Mouse (Mus musculus) layer of hippocampus, postnatal 25 days (tissue): Measurements from ENCODE around the gene Mlycd. TPM values are rescaled to one million over a fixed set of nuclear protein-coding genes. Genes with fewer than 3 reads are reported as not detected.

Experiments used
- DNase-seq, 2 experiments: peaks; one replicate each; pipeline ENCODE4 v3.0.0; 2022; ENCODE audit warnings: mixed read lengths in 2 of 2, low spot score in 1 of 2; ENCODE audit errors: extremely low spot score in 1 of 2
- total RNA-seq, 2 experiments: library from RNA; stranded (reverse); gene quantifications; 2 replicates each; pipeline ENCODE4 v1.2.3; 2021

Gene Mlycd
- total RNA-seq, 2 experiments from 2014 or later, result 28.7 to 30.0 TPM

- no peak for DNase-seq
Observed at GRCm38 (mm10) chr8:119400904-119401303, 6.2 kb downstream of the Mlycd start.

GRCm38 (mm10) chr8:119403912-119404311 lies 9.2 kb downstream of the Mlycd start:
- DNase-seq, result no peak

GRCm38 (mm10) chr8:119404648-119405047 lies 10.0 kb downstream of the Mlycd start:
- no peak for DNase-seq

- no peak for DNase-seq
Observed at GRCm38 (mm10) chr8:119408311-119408710, 13.6 kb downstream of the Mlycd start.

- DNase-seq, result no peak
Observed at GRCm38 (mm10) chr8:119412037-119412734, 17.5 kb downstream of the Mlycd start.

GRCm38 (mm10) chr8:119412735-119413498 lies 18.2 kb downstream of the Mlycd start:
- DNase-seq, result peak; percentile 65 to 87

GRCm38 (mm10) chr8:119413605-119414004 lies 18.9 kb downstream of the Mlycd start:
- no peak for DNase-seq

GRCm38 (mm10) chr8:119420318-119420717 lies 25.6 kb downstream of the Mlycd start:
- DNase-seq, result no peak

GRCm38 (mm10) chr8:119421603-119422122 lies 27.0 kb downstream of the Mlycd start:
- DNase-seq, result no peak

- DNase-seq, result no peak
Observed at GRCm38 (mm10) chr8:119422123-119422711, 27.5 kb downstream of the Mlycd start.

- no peak for DNase-seq
Observed at GRCm38 (mm10) chr8:119423631-119424141, 29.0 kb downstream of the Mlycd start.

GRCm38 (mm10) chr8:119424199-119424733 lies 29.6 kb downstream of the Mlycd start:
- no peak for DNase-seq

- no peak for DNase-seq
Observed at GRCm38 (mm10) chr8:119424740-119425139, 30.1 kb downstream of the Mlycd start.

GRCm38 (mm10) chr8:119425533-119425932 lies 30.9 kb downstream of the Mlycd start:
- no peak for DNase-seq

GRCm38 (mm10) chr8:119426069-119426735 lies 31.5 kb downstream of the Mlycd start:
- no peak for DNase-seq

- no peak for DNase-seq
Observed at GRCm38 (mm10) chr8:119427634-119428349, 33.1 kb downstream of the Mlycd start.

GRCm38 (mm10) chr8:119428350-119428740 lies 33.7 kb downstream of the Mlycd start:
- no peak for DNase-seq

- no peak for DNase-seq
Observed at GRCm38 (mm10) chr8:119428766-119429327, 34.2 kb downstream of the Mlycd start.

GRCm38 (mm10) chr8:119429552-119429951 lies 34.9 kb downstream of the Mlycd start:
- DNase-seq, result no peak
